Mouse (Mus musculus) C2C12 (cell line): ENCODE data around the gene Tldc1.

Experiments
- CTCF ChIP-seq: IDR thresholded peaks from one replicate; pipeline ENCODE4 v1.5.1; 2011; ENCODE audit not compliant: control insufficient read depth, insufficient read depth, insufficient read length
- FOSL1 ChIP-seq: IDR thresholded peaks from one replicate; pipeline ENCODE4 v1.8.0; 2011; ENCODE audit warnings: mild to moderate bottlenecking, low read length; ENCODE audit not compliant: poor library complexity, insufficient read depth, severe bottlenecking
- MAX ChIP-seq: IDR thresholded peaks from one replicate; pipeline ENCODE4 v1.6.1; 2011; ENCODE audit warnings: mild to moderate bottlenecking, control low read depth
- MYOD1 ChIP-seq: IDR thresholded peaks from one replicate; pipeline ENCODE4 v1.6.1; 2011; ENCODE audit warnings: low read depth; ENCODE audit not compliant: control insufficient read depth, insufficient read length
- MYOG ChIP-seq: IDR thresholded peaks from one replicate; pipeline ENCODE4 v1.6.1; 2011; ENCODE audit not compliant: control insufficient read depth, insufficient read length; ENCODE audit errors: extremely low read depth
- USF1 ChIP-seq: IDR thresholded peaks from one replicate; pipeline ENCODE4 v1.6.1; 2011; ENCODE audit warnings: low read depth, mild to moderate bottlenecking, control low read depth, moderate library complexity

GRCm38 (mm10) chr8:119824809-119825273 lies 46.6 kb upstream of the Tldc1 start:
- TF ChIP-seq CTCF: no peak
- no peak for TF ChIP-seq MYOD1
- no peak for TF ChIP-seq USF1
- no peak for TF ChIP-seq FOSL1
- TF ChIP-seq MAX: no peak
- no peak for TF ChIP-seq MYOG
